Mouse (Mus musculus): ENCODE data around the gene Dnmt3l.

DNA sequence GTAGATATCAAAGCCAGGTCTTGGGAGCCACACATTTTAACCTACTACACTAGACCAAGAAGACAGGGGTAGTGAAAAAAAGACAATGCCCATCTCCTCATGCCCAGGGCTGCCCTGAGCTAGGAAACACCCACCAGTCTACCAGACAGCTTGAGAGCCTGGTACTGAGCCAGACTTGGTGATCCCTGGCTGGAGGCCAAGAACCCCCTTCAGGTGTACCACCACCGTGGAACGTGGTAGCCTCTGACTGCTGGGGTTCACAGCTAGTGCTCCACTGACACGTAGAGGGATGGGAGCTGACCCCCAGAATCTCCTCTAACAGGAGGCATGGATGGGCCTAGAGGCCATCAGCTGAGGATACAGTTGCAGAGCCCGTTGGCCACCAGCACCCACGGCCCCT is 41.5 kb upstream of the Dnmt3l start:
- TF ChIP-seq CTCF (IDR thresholded peaks at IDR 0.05; ENCODE audit: low read depth, low read length) (no peak), POLR2A (IDR thresholded peaks at IDR 0.05; ENCODE audit: borderline replicate concordance, low read depth, low read length) (no peak)
